Mouse (Mus musculus) ES-E14 (cell line): ENCODE data around the gene Ccdc12.

ENCODE experiments used
- HCFC1 ChIP-seq: IDR thresholded peaks from 2 replicates; pipeline ENCODE4 v1.6.1; 2012; ENCODE audit warnings: low read length, inconsistent platforms, borderline replicate concordance; ENCODE audit not compliant: insufficient read depth
- MAFK ChIP-seq: IDR thresholded peaks from 2 replicates; pipeline ENCODE4 v1.6.1; 2014; ENCODE audit warnings: mild to moderate bottlenecking, low read depth, low read length, inconsistent platforms; ENCODE audit not compliant: insufficient read depth
- ZC3H11A ChIP-seq: IDR thresholded peaks from 2 replicates; pipeline ENCODE4 v1.6.1; 2012; ENCODE audit warnings: low read depth, mild to moderate bottlenecking, inconsistent platforms, low read length, borderline replicate concordance
- ZNF384 ChIP-seq: IDR thresholded peaks from 2 replicates; pipeline ENCODE4 v1.6.1; 2012; ENCODE audit warnings: low read depth, low read length, inconsistent platforms

DNA sequence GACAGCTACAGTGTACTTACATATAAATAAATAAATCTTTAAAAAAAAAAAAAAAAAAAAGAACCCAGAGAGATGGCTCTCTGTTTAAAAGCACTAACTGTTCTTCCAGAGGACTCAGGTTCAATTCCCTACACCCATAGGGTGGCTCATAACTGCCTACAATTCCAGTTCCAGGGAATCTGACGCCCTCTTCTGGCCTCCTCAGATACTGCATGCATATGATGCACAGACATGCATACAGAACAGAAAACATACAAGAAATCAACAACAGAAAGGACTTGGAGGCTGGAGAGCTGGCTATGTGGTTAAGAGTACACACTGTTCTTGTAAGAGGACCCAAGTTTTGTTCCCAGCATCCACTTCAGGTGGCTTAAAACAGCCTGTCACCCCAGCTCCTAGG lies 81.8 kb downstream of the Ccdc12 start:
- TF ChIP-seq MAFK (no peak), ZC3H11A (no peak), ZNF384 (no peak), HCFC1 (no peak)
